In genomic region chr7:99268506-99268900, GRCm38 (mm10) we compare ENCODE assay signal across 9 mouse cellular contexts. TPM values are rescaled to one million over a fixed set of nuclear protein-coding genes. Genes with fewer than 3 reads are reported as not detected.
DNase-seq lines count a peak whose midpoint lies in the region; ATAC-seq and TF ChIP-seq lines count a peak whose summit lies in the region.
"Had no signal": no experiment of that assay in that cellular context is flagged by ENCODE, and none has a peak within 500 bp of the region (broad histone marks: within the 10 kb centered on the region; RNA-seq: fewer than 3 reads in every experiment).

No protein-coding gene starts in this region.

- H3K9ac ChIP-seq in lung, embryonic 15.5 days: peak overlapping the region; percentile 5
- peak overlapping the region; percentile 23 for H3K9ac ChIP-seq in embryonic facial prominence, embryonic 15.5 days
- H3K9ac ChIP-seq in intestine, postnatal 0 days (ENCODE audit: low read depth, low read length): no peak overlapping the region
- peak overlapping the region; percentile 85 for H3K9ac ChIP-seq in neural tube, embryonic 14.5 days (replicated peaks; ENCODE audit: low read depth, low read length)

- no peak for DNase-seq in lung, postnatal 4 days
- no peak for DNase-seq in ovary, postnatal 10 days (ENCODE audit: low spot score)
- no peak for DNase-seq in ovary, postnatal 36 days (ENCODE audit: low spot score)
- DNase-seq in MN1 (ENCODE audit: low spot score): no peak

- ATAC-seq in lung, embryonic 15.5 days (ENCODE audit: borderline replicate concordance, extremely low read depth, low FRiP score, low TSS enrichment): peak; percentile 24; the same call in 1 of the 2 replicates
- ATAC-seq in embryonic facial prominence, embryonic 15.5 days (ENCODE audit: insufficient number of reproducible peaks, low FRiP score, low TSS enrichment, low read depth): no peak
- peak; percentile 27 for ATAC-seq in intestine, postnatal 0 days
- ATAC-seq in neural tube, embryonic 14.5 days (ENCODE audit: low read depth): peak; percentile 23

- H3K36me3 ChIP-seq in lung, embryonic 15.5 days: no peaks in the 10 kb centered on the region
- no peaks in the 10 kb centered on the region for H3K36me3 ChIP-seq in embryonic facial prominence, embryonic 15.5 days
- no peaks in the 10 kb centered on the region for H3K36me3 ChIP-seq in intestine, postnatal 0 days (ENCODE audit: control insufficient read depth, insufficient read depth)
- H3K36me3 ChIP-seq in neural tube, embryonic 14.5 days (ENCODE audit: control insufficient read depth, insufficient read depth, low read length): peaks cover under 1% of the 10 kb centered on the region; the same call in 1 of the 2 replicates

- WGBS in lung, embryonic 15.5 days: under 1% methylated on average over 29 of the region's 29 CpGs
- under 1% methylated on average over 29 of the region's 29 CpGs for WGBS in embryonic facial prominence, embryonic 15.5 days
- WGBS in intestine, postnatal 0 days: under 1% methylated on average over 29 of the region's 29 CpGs
- under 1% methylated on average over 29 of the region's 29 CpGs for WGBS in neural tube, embryonic 14.5 days

- no peak for TF ChIP-seq CTCF in intestine, postnatal 0 days (IDR thresholded peaks at IDR 0.05; ENCODE audit: low read depth)

- no peaks in the 10 kb centered on the region for H3K9me3 ChIP-seq in lung, embryonic 15.5 days
- H3K9me3 ChIP-seq in embryonic facial prominence, embryonic 15.5 days (replicated peaks): no peaks in the 10 kb centered on the region
- no peaks in the 10 kb centered on the region for H3K9me3 ChIP-seq in intestine, postnatal 0 days (ENCODE audit: control insufficient read depth)
- H3K9me3 ChIP-seq in neural tube, embryonic 14.5 days (ENCODE audit: control insufficient read depth, low read length): no peaks in the 10 kb centered on the region

- peak overlapping the region; percentile 76 for H3K4me2 ChIP-seq in lung, embryonic 15.5 days
- peak overlapping the region; percentile 90 for H3K4me2 ChIP-seq in embryonic facial prominence, embryonic 15.5 days (replicated peaks)
- H3K4me2 ChIP-seq in intestine, postnatal 0 days (replicated peaks; ENCODE audit: low read depth): peak overlapping the region; percentile 68
- peak overlapping the region; percentile 99 for H3K4me2 ChIP-seq in neural tube, embryonic 14.5 days (ENCODE audit: low read depth, low read length)

- H3K4me3 ChIP-seq in lung, embryonic 15.5 days: peak overlapping the region; percentile 43
- peak overlapping the region; percentile 51 for H3K4me3 ChIP-seq in embryonic facial prominence, embryonic 15.5 days (replicated peaks)
- peak overlapping the region; percentile 46 for H3K4me3 ChIP-seq in intestine, postnatal 0 days (ENCODE audit: low read depth, low read length)
- peak overlapping the region; percentile 92 for H3K4me3 ChIP-seq in neural tube, embryonic 14.5 days (ENCODE audit: low read depth, low read length)

- H3K4me1 ChIP-seq in lung, embryonic 15.5 days: peaks cover 32% of the 10 kb centered on the region
- peaks cover 25% of the 10 kb centered on the region for H3K4me1 ChIP-seq in embryonic facial prominence, embryonic 15.5 days
- no peaks in the 10 kb centered on the region; the same call in 1 of the 2 replicates for H3K4me1 ChIP-seq in intestine, postnatal 0 days (replicated peaks; ENCODE audit: control insufficient read depth, insufficient read depth, low read length)
- H3K4me1 ChIP-seq in neural tube, embryonic 14.5 days (ENCODE audit: control insufficient read depth, insufficient read depth, low read length): peaks cover 31% of the 10 kb centered on the region

- H3K27me3 ChIP-seq in lung, embryonic 15.5 days: peaks cover 66% of the 10 kb centered on the region
- H3K27me3 ChIP-seq in embryonic facial prominence, embryonic 15.5 days: peaks cover 61% of the 10 kb centered on the region
- H3K27me3 ChIP-seq in intestine, postnatal 0 days (replicated peaks; ENCODE audit: control insufficient read depth, insufficient read depth, low read length): peaks cover 49% of the 10 kb centered on the region
- no peaks in the 10 kb centered on the region for H3K27me3 ChIP-seq in neural tube, embryonic 14.5 days (ENCODE audit: control insufficient read depth, insufficient read depth, low read length)

- no peak overlapping the region for H3K27ac ChIP-seq in lung, embryonic 15.5 days
- H3K27ac ChIP-seq in embryonic facial prominence, embryonic 15.5 days (replicated peaks): no peak overlapping the region
- no peak overlapping the region for H3K27ac ChIP-seq in intestine, postnatal 0 days (ENCODE audit: low read depth, low read length)
- H3K27ac ChIP-seq in neural tube, embryonic 14.5 days (ENCODE audit: low read depth, low read length): peak overlapping the region; percentile 98
- H3K27ac ChIP-seq: macrophage had no signal

RNA-seq across cellular contexts. Expression of gene Map6, which starts 1.3 kb away (rescaled TPM):
- polyA plus RNA-seq in lung, embryonic 15.5 days (2015; fragmentation: Nextera tagmentation; extraction: Ambion mirVana): 2.6 and 3.5 TPM in 2 replicates
- polyA plus RNA-seq in embryonic facial prominence, embryonic 15.5 days (2015; fragmentation: Nextera tagmentation; extraction: Ambion mirVana): 9.3 and 11.0 TPM in 2 replicates
- polyA plus RNA-seq in intestine, postnatal 0 days (2015; fragmentation: Nextera tagmentation; extraction: Ambion mirVana): 3.7 and 4.1 TPM in 2 replicates
- 118 and 140 TPM in 2 replicates for polyA plus RNA-seq in neural tube, embryonic 14.5 days (2014; fragmentation: Nextera tagmentation; extraction: Ambion mirVana)

RNA-seq across cellular contexts. Expression of gene Mogat2, which starts 30.1 kb away (rescaled TPM):
- 1.1 and 1.5 TPM in 2 replicates for polyA plus RNA-seq in lung, embryonic 15.5 days (2015; fragmentation: Nextera tagmentation; extraction: Ambion mirVana)
- 2.5 TPM in 2 replicates for polyA plus RNA-seq in embryonic facial prominence, embryonic 15.5 days (2015; fragmentation: Nextera tagmentation; extraction: Ambion mirVana)
- polyA plus RNA-seq in intestine, postnatal 0 days (2015; fragmentation: Nextera tagmentation; extraction: Ambion mirVana): 362 and 402 TPM in 2 replicates
- 0.92 and 2.2 TPM in 2 replicates for polyA plus RNA-seq in neural tube, embryonic 14.5 days (2014; fragmentation: Nextera tagmentation; extraction: Ambion mirVana)

Comparison
In these comparisons a context has a peak if more than half of its experiments do, and no peak if none do; other contexts are left out.
1. RNA of gene Mogat2, which starts 30.1 kb away (polyA plus RNA-seq): 362 to 402 TPM in intestine, postnatal 0 days; 2.5 TPM in embryonic facial prominence, embryonic 15.5 days, 1.1 to 1.5 TPM in lung, embryonic 15.5 days and 0.92 to 2.2 TPM in neural tube, embryonic 14.5 days; every median in the first group is over 100 times any median in the second.
2. Peak in every context shown above with its lines, with median percentiles within 50 percentile points of each other: H3K4me2 ChIP-seq and H3K4me3 ChIP-seq.